Mouse (Mus musculus) brain, embryonic 14.5 days (tissue): Measurements from ENCODE around the gene Ripor3.

Source experiments
- CTCF ChIP-seq: fragments of 200-500 bp; IDR thresholded peaks from 2 replicates; pipeline ENCODE4 v1.5.1; 2012; ENCODE audit warnings: inconsistent platforms, mild to moderate bottlenecking, moderate library complexity, borderline replicate concordance; ENCODE audit not compliant: insufficient read depth, insufficient read length; ENCODE audit errors: extremely low read depth
- POLR2A ChIP-seq: fragments of 200-500 bp; IDR thresholded peaks from 2 replicates; pipeline ENCODE4 v1.6.1; 2012; ENCODE audit warnings: mild to moderate bottlenecking, inconsistent platforms, borderline replicate concordance; ENCODE audit not compliant: poor library complexity, insufficient read depth, insufficient read length, severe bottlenecking; ENCODE audit errors: extremely low read depth

- TF ChIP-seq POLR2A = no peak
- peak; percentile 38; the same call in 1 of the 2 replicates for TF ChIP-seq CTCF
These were observed 15.5 kb upstream of the Ripor3 start for GRCm38 (mm10) chr2:168025882-168026281.
